Mouse (Mus musculus) ES-Bruce4 (cell line): ENCODE data around the gene Ambra1.

ENCODE experiments used
- CTCF ChIP-seq: IDR thresholded peaks from one replicate; pipeline ENCODE4 v1.8.1; 2011; ENCODE audit warnings: low read depth, low read length
- EP300 ChIP-seq: IDR thresholded peaks from 2 replicates; pipeline ENCODE4 v1.6.1; 2011; ENCODE audit warnings: low read depth, low read length; ENCODE audit not compliant: insufficient read depth

- TF ChIP-seq CTCF (no peak), EP300 (no peak)
These were observed 233.0 kb downstream of the Ambra1 start for GRCm38 (mm10) chr2:91962864-91963401.
